Mouse (Mus musculus) lung, postnatal 0 days (tissue): ENCODE results near the gene Bcl11b.

ENCODE experiments used
- CTCF ChIP-seq: IDR thresholded peaks from 2 replicates; pipeline ENCODE4 v1.5.1; 2016; ENCODE audit warnings: antibody characterized with exemption, mild to moderate bottlenecking
- EP300 ChIP-seq: IDR thresholded peaks from 2 replicates; pipeline ENCODE4 v1.6.1; 2016; ENCODE audit warnings: antibody characterized with exemption, mild to moderate bottlenecking, control low read depth

GRCm38 (mm10) chr12:107922180-107922579 lies 81.2 kb downstream of the Bcl11b start:
- TF ChIP-seq CTCF (no peak), EP300 (no peak)
